Mouse (Mus musculus) kidney, embryonic 15.5 days (tissue): ENCODE measurements around the gene Agps. TPM values are rescaled to one million over a fixed set of nuclear protein-coding genes. Genes with fewer than 3 reads are reported as not detected.
"Not testable (repeated sequence)": the region's sequence is repeated elsewhere in the genome, so short reads cannot be mapped to it uniquely, and the experiment has no call there.

Source experiments
- ATAC-seq: fragments of 200-750 bp; cut with Nextera tagmentation; replicated peaks from 2 replicates; pipeline ENCODE4 v1.8.0; 2017; ENCODE audit warnings: moderate TSS enrichment; ENCODE audit not compliant: low FRiP score
- H3K27ac ChIP-seq: fragments of 300-500 bp; sonication (generic); 2 replicates; pipeline ENCODE4 v1.5.1; 2015; ENCODE audit warnings: mild to moderate bottlenecking, inconsistent platforms
- H3K27me3 ChIP-seq: fragments of 300-500 bp; sonication (generic); 2 replicates; pipeline ENCODE4 v1.6.1; 2015; ENCODE audit warnings: inconsistent platforms
- H3K36me3 ChIP-seq: fragments of 300-500 bp; sonication (generic); 2 replicates; pipeline ENCODE4 v1.6.1; 2015; ENCODE audit warnings: inconsistent platforms
- H3K4me1 ChIP-seq: fragments of 300-500 bp; sonication (generic); 2 replicates; pipeline ENCODE4 v1.6.1; 2015; ENCODE audit warnings: inconsistent platforms
- H3K4me2 ChIP-seq: fragments of 300-500 bp; sonication (generic); 2 replicates; pipeline ENCODE4 v1.6.1; 2015; ENCODE audit warnings: moderate library complexity, mild to moderate bottlenecking, inconsistent platforms
- H3K4me3 ChIP-seq: fragments of 300-500 bp; sonication (generic); replicated peaks from 2 replicates; pipeline ENCODE4 v1.5.1; 2015; ENCODE audit warnings: mild to moderate bottlenecking, inconsistent platforms
- H3K9ac ChIP-seq: fragments of 300-500 bp; sonication (generic); 2 replicates; pipeline ENCODE4 v1.6.1; 2015; ENCODE audit warnings: mild to moderate bottlenecking, inconsistent platforms
- H3K9me3 ChIP-seq: fragments of 300-500 bp; sonication (generic); replicated peaks from 2 replicates; pipeline ENCODE4 v1.6.1; 2016; ENCODE audit warnings: inconsistent platforms
- WGBS: fragments of 180-500 bp; shearing (Covaris S2); methylation state at CpG from one replicate; pipeline ENCODE4 v1.1.7; 2015; ENCODE audit warnings: mixed read lengths; 5-methylcytosine and 5-hydroxymethylcytosine counted together
- polyA plus RNA-seq: library from polyadenylated mRNA; unstranded; fragments of >200 nt; fragmentation: Nextera tagmentation; extraction: Ambion mirVana; gene quantifications from 2 replicates; pipeline ENCODE4 v1.2.1, GENCODE M21; 2015

The Agps gene
- polyA plus RNA-seq, 1 experiment from 2014 or later, result 39.1 TPM

- not testable (repeated sequence) for H3K9ac ChIP-seq, H3K27me3 ChIP-seq, H3K27ac ChIP-seq, H3K4me1 ChIP-seq, H3K36me3 ChIP-seq, H3K9me3 ChIP-seq
- ATAC-seq, result peak; percentile 37; the same call in 1 of the 2 replicates
- Histone ChIP-seq H3K4me3 (peak overlapping the region; percentile 54), H3K4me2 (peak overlapping the region; percentile 61)
- WGBS, result 68% methylated on average over 14 of the region's 17 CpGs
Observed at GRCm38 (mm10) chr2:75937520-75938116, 105.6 kb downstream of the Agps start.

- H3K4me2 ChIP-seq, result peak within 1 kb of the TSS; percentile 61
- peak within 1 kb of the TSS; percentile 21 for H3K9ac ChIP-seq
- WGBS, result 3% methylated on average over 42 of the region's 42 CpGs
- no peaks in the 10 kb centered on the region for H3K27me3 ChIP-seq
- peak within 1 kb of the TSS; percentile 79 for H3K27ac ChIP-seq
- H3K4me1 ChIP-seq, result peaks cover 6% of the 10 kb centered on the region
- H3K9me3 ChIP-seq, result no peaks in the 10 kb centered on the region
- H3K36me3 ChIP-seq, result no peaks in the 10 kb centered on the region
- ATAC-seq, result peak; percentile 92
- peak within 1 kb of the TSS; percentile 54 for H3K4me3 ChIP-seq
Observed at GRCm38 (mm10) chr2:75938117-75939063, 106.4 kb downstream of the Agps start, which contains the start of gene Ttc30b. TSS of gene Ttc30b (minus strand) at chr2:75938585.

- WGBS, result 73% methylated on average over 8 of the region's 8 CpGs
- H3K4me2 ChIP-seq, result no peak overlapping the region
- no peak overlapping the region for H3K27ac ChIP-seq
- H3K4me3 ChIP-seq, result no peak overlapping the region
- no peaks in the 10 kb centered on the region for H3K9me3 ChIP-seq
- no peaks in the 10 kb centered on the region for H3K36me3 ChIP-seq
- H3K27me3 ChIP-seq, result no peaks in the 10 kb centered on the region
- H3K4me1 ChIP-seq, result no peaks in the 10 kb centered on the region
- H3K9ac ChIP-seq, result no peak overlapping the region
- ATAC-seq, result no peak
Observed at GRCm38 (mm10) chr2:75950685-75951084, 118.7 kb downstream of the Agps start.

- no peak overlapping the region for H3K27ac ChIP-seq
- ATAC-seq, result no peak
- H3K27me3 ChIP-seq, result no peaks in the 10 kb centered on the region
- H3K9ac ChIP-seq, result no peak overlapping the region
- no peaks in the 10 kb centered on the region for H3K9me3 ChIP-seq
- no peak overlapping the region for H3K4me3 ChIP-seq
- no peak overlapping the region for H3K4me2 ChIP-seq
- 92% methylated on average over 5 of the region's 5 CpGs for WGBS
- no peaks in the 10 kb centered on the region for H3K36me3 ChIP-seq
- H3K4me1 ChIP-seq, result no peaks in the 10 kb centered on the region
Observed at GRCm38 (mm10) chr2:75953320-75953719, 121.3 kb downstream of the Agps start.

- 59% methylated on average over 14 of the region's 14 CpGs for WGBS
- Histone ChIP-seq H3K27ac (no peak overlapping the region), H3K4me2 (no peak overlapping the region), H3K9ac (no peak overlapping the region), H3K36me3 (no peaks in the 10 kb centered on the region), H3K27me3 (no peaks in the 10 kb centered on the region), H3K4me3 (no peak overlapping the region), H3K9me3 (no peaks in the 10 kb centered on the region), H3K4me1 (peaks cover 16% of the 10 kb centered on the region)
- no peak for ATAC-seq
Observed at GRCm38 (mm10) chr2:75955709-75956108, 123.7 kb downstream of the Agps start.

- H3K9ac ChIP-seq, result no peak overlapping the region
Observed at GRCm38 (mm10) chr2:75959183-75959849, 127.3 kb downstream of the Agps start.

GRCm38 (mm10) chr2:75959850-75960365, 127.9 kb downstream of the Agps start:
- no peaks in the 10 kb centered on the region for H3K9me3 ChIP-seq
- H3K27me3 ChIP-seq, result no peaks in the 10 kb centered on the region
- H3K36me3 ChIP-seq, result no peaks in the 10 kb centered on the region
- ATAC-seq, result no peak
- 20% methylated on average over 15 of the region's 15 CpGs for WGBS
- H3K27ac ChIP-seq, result peak overlapping the region; percentile 45
- no peak overlapping the region for H3K9ac ChIP-seq
- peak overlapping the region; percentile 33 for H3K4me2 ChIP-seq
- peaks cover 38% of the 10 kb centered on the region for H3K4me1 ChIP-seq
- H3K4me3 ChIP-seq, result no peak overlapping the region

More at GRCm38 (mm10) chr2:75959183-75959849, 127.3 kb downstream of the Agps start:
- peaks cover 32% of the 10 kb centered on the region for H3K4me1 ChIP-seq
- H3K4me2 ChIP-seq, result peak overlapping the region; percentile 33; the same call in 1 of the 2 replicates
- H3K4me3 ChIP-seq, result no peak overlapping the region
- no peaks in the 10 kb centered on the region for H3K36me3 ChIP-seq
- H3K27ac ChIP-seq, result 0 out of 2 replicates have a peak overlapping the region, but pooled peaks have one; percentile 45
- no peaks in the 10 kb centered on the region for H3K9me3 ChIP-seq
- H3K27me3 ChIP-seq, result no peaks in the 10 kb centered on the region
- ATAC-seq, result no peak
- 31% methylated on average over 18 of the region's 18 CpGs for WGBS

- Histone ChIP-seq H3K9me3 (no peaks in the 10 kb centered on the region), H3K36me3 (no peaks in the 10 kb centered on the region), H3K27ac (peak overlapping the region; percentile 45), H3K4me3 (no peak overlapping the region), H3K4me1 (peaks cover 39% of the 10 kb centered on the region), H3K27me3 (0 out of 2 replicates have a peak, but pooled peaks cover 2% of the 10 kb centered on the region), H3K4me2 (peak overlapping the region; percentile 33; the same call in 1 of the 2 replicates), H3K9ac (no peak overlapping the region)
- WGBS, result 44% methylated on average over 15 of the region's 15 CpGs
- peak; percentile 61 for ATAC-seq
Observed at GRCm38 (mm10) chr2:75960366-75961330, 128.7 kb downstream of the Agps start.

- Histone ChIP-seq H3K36me3 (no peaks in the 10 kb centered on the region), H3K9me3 (no peaks in the 10 kb centered on the region), H3K9ac (no peak overlapping the region), H3K27ac (no peak overlapping the region), H3K4me2 (no peak overlapping the region), H3K27me3 (0 out of 2 replicates have a peak, but pooled peaks cover 3% of the 10 kb centered on the region), H3K4me3 (no peak overlapping the region), H3K4me1 (peaks cover 39% of the 10 kb centered on the region)
- ATAC-seq, result no peak
- 73% methylated on average over 10 of the region's 10 CpGs for WGBS
Observed at GRCm38 (mm10) chr2:75963211-75963840, 131.3 kb downstream of the Agps start.

GRCm38 (mm10) chr2:75964051-75964450, 132.1 kb downstream of the Agps start:
- Histone ChIP-seq H3K4me3 (0 out of 2 replicates have a peak overlapping the region, but pooled peaks have one; percentile 24), H3K36me3 (no peaks in the 10 kb centered on the region), H3K27me3 (0 out of 2 replicates have a peak, but pooled peaks cover 3% of the 10 kb centered on the region), H3K4me2 (peak overlapping the region; percentile 58), H3K9me3 (no peaks in the 10 kb centered on the region), H3K4me1 (peaks cover 39% of the 10 kb centered on the region), H3K9ac (no peak overlapping the region), H3K27ac (0 out of 2 replicates have a peak overlapping the region, but pooled peaks have one; percentile 15)
- ATAC-seq, result no peak
- 62% methylated on average over 5 of the region's 5 CpGs for WGBS
